Mouse (Mus musculus) gastrocnemius, adult 8-10 months (tissue): Measurements from ENCODE around the gene Olfr331. TPM values are rescaled to one million over a fixed set of nuclear protein-coding genes. Genes with fewer than 3 reads are reported as not detected.
"Not testable (repeated sequence)": the region's sequence is repeated elsewhere in the genome, so short reads cannot be mapped to it uniquely, and the experiment has no call there.

ENCODE experiments used
- DNase-seq, 2 experiments: peaks; one replicate each; pipeline ENCODE4 v3.0.0; 2022; ENCODE audit warnings: low spot score in 2 of 2
- total RNA-seq, 4 experiments: library from RNA; stranded (reverse); gene quantifications; 2 replicates each; pipeline ENCODE4 v1.2.4; 2022

Gene Olfr331
- total RNA-seq: not detected

GRCm38 (mm10) chr11:58502472-58502871, at the start of gene Olfr331:
Gene Olfr331, minus strand, starts transcription at chr11:58502572.
- not testable (repeated sequence) for DNase-seq

DNA sequence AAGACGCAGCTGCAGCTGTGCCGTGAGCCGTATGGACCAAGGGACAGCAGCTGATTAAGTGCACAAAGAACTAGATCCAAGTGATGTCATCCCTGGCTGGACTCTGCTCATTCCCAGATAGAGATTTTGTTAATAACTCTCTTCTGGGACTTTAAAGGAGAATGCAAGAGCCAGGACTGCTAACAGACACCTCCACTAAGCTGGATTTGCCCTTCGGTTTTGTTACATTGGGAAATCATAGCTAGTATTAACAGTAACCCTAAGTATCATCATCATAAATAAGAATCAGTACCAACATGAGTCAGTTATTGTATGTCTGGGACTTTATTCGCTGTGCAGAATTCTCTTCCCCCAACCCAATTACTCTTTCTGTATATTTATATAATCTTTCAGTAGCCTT, 44.0 kb upstream of the Olfr331 start, which contains the start of gene Olfr329-ps:
Olfr329-ps (minus strand) TSS at position 101 of the 400 bp plus-strand sequence.
- no peak for DNase-seq

- DNase-seq: not testable (repeated sequence)
These were observed 32.4 kb upstream of the Olfr331 start, which contains the start of gene Olfr330 for GRCm38 (mm10) chr11:58534736-58535135. Gene Olfr330, minus strand, starts transcription at chr11:58534836.

- DNase-seq: peak; percentile 12 to 20
These were observed 17.4 kb upstream of the Olfr331 start for GRCm38 (mm10) chr11:58519756-58520155.

GRCm38 (mm10) chr11:58518916-58519315, 16.5 kb upstream of the Olfr331 start:
- peak; percentile 72 to 79 for DNase-seq

GRCm38 (mm10) chr11:58509058-58509457, 6.7 kb upstream of the Olfr331 start:
- DNase-seq: not testable (repeated sequence)

- no peak for DNase-seq
These were observed 3.1 kb downstream of the Olfr331 start for GRCm38 (mm10) chr11:58499290-58499689.

- no peak for DNase-seq
These were observed 3.6 kb downstream of the Olfr331 start for GRCm38 (mm10) chr11:58498761-58499160.

- DNase-seq: no peak
These were observed 9.9 kb downstream of the Olfr331 start, which contains the start of gene Olfr332 for GRCm38 (mm10) chr11:58492455-58492854. Gene Olfr332, minus strand, starts transcription at chr11:58492555.

DNA sequence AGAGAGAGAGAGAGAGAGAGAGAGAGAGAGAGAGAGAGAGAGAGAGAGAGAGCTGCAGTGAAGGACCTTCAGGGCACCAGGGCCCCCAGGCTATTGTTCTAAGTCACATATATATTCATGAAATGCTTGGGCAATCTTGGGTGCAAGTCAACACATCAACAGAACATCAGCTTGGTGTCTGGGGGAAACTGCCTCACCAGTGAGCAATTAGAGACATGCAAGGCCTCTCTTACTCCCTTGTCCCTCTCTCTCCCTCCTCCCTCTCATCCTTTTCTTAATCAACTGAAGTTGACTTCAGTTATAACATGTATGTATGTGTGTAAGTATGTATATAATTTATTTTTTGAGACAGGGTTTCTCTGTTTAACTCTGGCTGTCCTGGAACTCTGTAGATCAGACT, 40.2 kb downstream of the Olfr331 start, which contains the start of gene Olfr30:
Olfr30 (minus strand) TSS at position 101 of the 400 bp plus-strand sequence.
- no peak for DNase-seq

DNA sequence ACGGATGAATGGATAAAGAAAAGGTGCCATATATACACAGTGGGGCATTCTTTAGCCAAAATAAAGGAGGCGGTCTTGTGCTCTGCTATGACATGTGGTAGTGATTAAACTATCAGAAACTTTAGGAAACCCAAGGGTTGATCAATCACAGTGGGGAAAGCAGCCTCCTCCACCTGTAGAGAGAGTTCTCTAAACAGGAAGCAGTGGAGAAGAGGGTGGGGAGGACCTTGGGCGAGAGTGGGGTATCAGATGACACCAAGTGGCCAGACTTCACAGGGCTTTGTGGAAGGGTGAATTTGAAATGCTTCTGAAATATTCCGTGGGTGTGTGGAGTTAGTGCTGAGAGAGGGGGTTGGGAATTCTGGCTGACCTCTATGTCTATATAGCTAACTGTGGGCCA, 48.8 kb downstream of the Olfr331 start:
- no peak for DNase-seq

GRCm38 (mm10) chr11:58452759-58453158, 49.6 kb downstream of the Olfr331 start, which contains the start of gene Lypd9:
Gene Lypd9, minus strand, starts transcription at chr11:58452923.
- no peak for DNase-seq

Other genes with a start within 250 kb of the Olfr331 start
- not detected for gene 4930438A08Rik, start 227.8 kb downstream of the Olfr331 start, total RNA-seq
- 1 to 10 TPM; 2.5 to 5.3 (median 3.1) TPM for gene Zfp692, start 195.5 kb downstream of the Olfr331 start, total RNA-seq
- gene Zfp672, start 172.2 kb downstream of the Olfr331 start, total RNA-seq: 10 to 100 TPM; 39.8 to 49.3 (median 40.6) TPM
- gene Sh3bp5l, start 171.8 kb downstream of the Olfr331 start, total RNA-seq: 10 to 100 TPM; 22.1 to 27.2 (median 24.4) TPM
- not detected for gene Lypd8, start 123.5 kb downstream of the Olfr331 start, total RNA-seq
- gene 1810065E05Rik, start 81.5 kb downstream of the Olfr331 start, total RNA-seq: not detected
- not detected for gene Gm12253, start 70.0 kb downstream of the Olfr331 start, total RNA-seq
- not detected for gene Lypd9, start 49.6 kb downstream of the Olfr331 start, total RNA-seq
- gene Olfr30, start 40.3 kb downstream of the Olfr331 start, total RNA-seq: not detected
- gene Olfr332, start 10.0 kb downstream of the Olfr331 start, total RNA-seq: not detected
- gene Olfr330, start 32.3 kb upstream of the Olfr331 start, total RNA-seq: not detected
- gene Olfr329-ps, start 43.9 kb upstream of the Olfr331 start, total RNA-seq: not detected
- not detected for gene Olfr328, start 53.1 kb upstream of the Olfr331 start, total RNA-seq
- gene Olfr224, start 68.0 kb upstream of the Olfr331 start, total RNA-seq: not detected
- gene Olfr325, start 75.2 kb upstream of the Olfr331 start, total RNA-seq: not detected
- not detected for gene Olfr324, start 92.5 kb upstream of the Olfr331 start, total RNA-seq
- gene 2210407C18Rik, start 113.5 kb upstream of the Olfr331 start, total RNA-seq: not detected
- gene Olfr323, start 127.9 kb upstream of the Olfr331 start, total RNA-seq: not detected
- gene Trim58, start 137.9 kb upstream of the Olfr331 start, total RNA-seq: not detected
- not detected for gene Olfr322, start 156.2 kb upstream of the Olfr331 start, total RNA-seq
- not detected for gene Olfr320, start 178.5 kb upstream of the Olfr331 start, total RNA-seq
- not detected for gene Olfr319, start 196.6 kb upstream of the Olfr331 start, total RNA-seq
- gene Olfr318, start 221.4 kb upstream of the Olfr331 start, total RNA-seq: not detected
- not detected for gene Olfr317, start 236.6 kb upstream of the Olfr331 start, total RNA-seq